Comparison of ENCODE assay signal across 16 mouse cellular contexts in genomic region chr1:165725039-165725644, GRCm38 (mm10). TPM values are rescaled to one million over a fixed set of nuclear protein-coding genes. Genes with fewer than 3 reads are reported as not detected.
DNase-seq lines count a peak whose midpoint lies in the region; ATAC-seq and TF ChIP-seq lines count a peak whose summit lies in the region.
"Had no signal": no experiment of that assay in that cellular context is flagged by ENCODE, and none has a peak within 500 bp of the region (broad histone marks: within the 10 kb centered on the region; RNA-seq: fewer than 3 reads in every experiment).

No protein-coding gene starts in this region.

- no peaks in the 10 kb centered on the region for H3K36me3 ChIP-seq in forebrain, embryonic 10.5 days (replicated peaks)
- no peaks in the 10 kb centered on the region for H3K36me3 ChIP-seq in forebrain, embryonic 13.5 days (ENCODE audit: poor library complexity, severe bottlenecking)
- H3K36me3 ChIP-seq in heart, embryonic 15.5 days, result no peaks in the 10 kb centered on the region
- H3K36me3 ChIP-seq in kidney, postnatal 0 days (ENCODE audit: insufficient read depth, low read length), result no peaks in the 10 kb centered on the region
- H3K36me3 ChIP-seq in neural tube, embryonic 13.5 days, result no peaks in the 10 kb centered on the region
- H3K36me3 ChIP-seq: hindbrain, embryonic 15.5 days; neural tube, embryonic 12.5 days had no signal

- H3K9ac ChIP-seq in forebrain, embryonic 13.5 days, result no peak overlapping the region
- no peak overlapping the region for H3K9ac ChIP-seq in heart, embryonic 15.5 days
- 0 out of 2 replicates have a peak overlapping the region, but pooled peaks have one; percentile 35 for H3K9ac ChIP-seq in kidney, postnatal 0 days (ENCODE audit: low read depth, low read length)
- H3K9ac ChIP-seq in neural tube, embryonic 13.5 days, result 0 out of 2 replicates have a peak overlapping the region, but pooled peaks have one; percentile 17
- H3K9ac ChIP-seq: hindbrain, embryonic 15.5 days; neural tube, embryonic 12.5 days had no signal

- H3K4me1 ChIP-seq in forebrain, embryonic 10.5 days, result peaks cover 34% of the 10 kb centered on the region
- H3K4me1 ChIP-seq in forebrain, embryonic 13.5 days, result no peaks in the 10 kb centered on the region
- 0 out of 2 replicates have a peak, but pooled peaks cover 7% of the 10 kb centered on the region for H3K4me1 ChIP-seq in heart, embryonic 15.5 days (replicated peaks)
- H3K4me1 ChIP-seq in kidney, postnatal 0 days (replicated peaks; ENCODE audit: insufficient read depth, low read length), result peaks cover 14% of the 10 kb centered on the region
- no peaks in the 10 kb centered on the region for H3K4me1 ChIP-seq in neural tube, embryonic 13.5 days (replicated peaks)
- H3K4me1 ChIP-seq: hindbrain, embryonic 15.5 days; neural tube, embryonic 12.5 days had no signal

- no peak for DNase-seq in forebrain, embryonic 10.5 days (ENCODE audit: extremely low spot score, low spot score)
- DNase-seq in heart, adult 9 months (ENCODE audit: low spot score in 2 of 2), result no peak
- no peak for DNase-seq in kidney, postnatal 0 days (ENCODE audit: low spot score)
- DNase-seq in kidney, postnatal 25 days, result no peak
- no peak for DNase-seq in cerebellum, postnatal 14 days
- DNase-seq: adrenal gland, adult 8-10 months; cerebellum, adult 8-10 months; right cerebral cortex, postnatal 4 days; thymus, adult 2 months had no signal

- WGBS in forebrain, embryonic 10.5 days, result 89% methylated on average over 4 of the region's 4 CpGs
- WGBS in forebrain, embryonic 13.5 days, result 90% methylated on average over 4 of the region's 4 CpGs
- 63% methylated on average over 4 of the region's 4 CpGs for WGBS in heart, embryonic 15.5 days
- WGBS in kidney, postnatal 0 days, result 41% methylated on average over 4 of the region's 4 CpGs
- WGBS in neural tube, embryonic 13.5 days, result 80% methylated on average over 4 of the region's 4 CpGs

- H3K9me3 ChIP-seq in forebrain, embryonic 10.5 days, result no peaks in the 10 kb centered on the region
- H3K9me3 ChIP-seq in forebrain, embryonic 13.5 days (replicated peaks), result no peaks in the 10 kb centered on the region
- no peaks in the 10 kb centered on the region for H3K9me3 ChIP-seq in heart, embryonic 15.5 days (replicated peaks)
- H3K9me3 ChIP-seq in kidney, postnatal 0 days (replicated peaks; ENCODE audit: low read length), result no peaks in the 10 kb centered on the region
- no peaks in the 10 kb centered on the region for H3K9me3 ChIP-seq in neural tube, embryonic 13.5 days
- H3K9me3 ChIP-seq: hindbrain, embryonic 15.5 days; neural tube, embryonic 12.5 days had no signal

- peak overlapping the region; percentile 44 for H3K27ac ChIP-seq in forebrain, embryonic 10.5 days
- H3K27ac ChIP-seq in forebrain, embryonic 13.5 days, result no peak overlapping the region
- peak overlapping the region; percentile 27; the same call in 1 of the 2 replicates for H3K27ac ChIP-seq in heart, embryonic 15.5 days
- H3K27ac ChIP-seq in kidney, postnatal 0 days, result peak overlapping the region; percentile 89
- H3K27ac ChIP-seq in neural tube, embryonic 13.5 days (replicated peaks), result peak overlapping the region; percentile 42; the same call in 1 of the 2 replicates
- H3K27ac ChIP-seq: hindbrain, embryonic 15.5 days; neural tube, embryonic 12.5 days had no signal

- H3K4me2 ChIP-seq in forebrain, embryonic 13.5 days, result no peak overlapping the region
- H3K4me2 ChIP-seq in heart, embryonic 15.5 days, result no peak overlapping the region
- peak overlapping the region; percentile 8; the same call in 1 of the 2 replicates for H3K4me2 ChIP-seq in kidney, postnatal 0 days (ENCODE audit: low read length)
- no peak overlapping the region for H3K4me2 ChIP-seq in neural tube, embryonic 13.5 days
- H3K4me2 ChIP-seq: hindbrain, embryonic 15.5 days; neural tube, embryonic 12.5 days had no signal

- no peak overlapping the region for H3K4me3 ChIP-seq in forebrain, embryonic 10.5 days
- H3K4me3 ChIP-seq in forebrain, embryonic 13.5 days, result no peak overlapping the region
- H3K4me3 ChIP-seq in heart, embryonic 15.5 days, result no peak overlapping the region
- H3K4me3 ChIP-seq in kidney, postnatal 0 days (replicated peaks; ENCODE audit: low read depth, low read length), result no peak overlapping the region
- no peak overlapping the region for H3K4me3 ChIP-seq in neural tube, embryonic 13.5 days
- H3K4me3 ChIP-seq: hindbrain, embryonic 15.5 days; neural tube, embryonic 12.5 days had no signal

- no peak for TF ChIP-seq CTCF in kidney, postnatal 0 days (IDR thresholded peaks at IDR 0.05; ENCODE audit: low read depth)

- ATAC-seq in forebrain, embryonic 13.5 days, result no peak
- ATAC-seq in heart, embryonic 15.5 days (replicated peaks; ENCODE audit: insufficient number of reproducible peaks, insufficient read depth, low FRiP score, low read depth), result no peak
- ATAC-seq in kidney, postnatal 0 days (replicated peaks; ENCODE audit: low FRiP score, low read depth), result no peak
- ATAC-seq in neural tube, embryonic 13.5 days (ENCODE audit: low read depth), result no peak
- ATAC-seq: forebrain, embryonic 14.5 days; midbrain, embryonic 16.5 days had no signal

- H3K27me3 ChIP-seq in forebrain, embryonic 10.5 days (ENCODE audit: poor library complexity, severe bottlenecking), result no peaks in the 10 kb centered on the region
- H3K27me3 ChIP-seq in forebrain, embryonic 13.5 days, result no peaks in the 10 kb centered on the region
- H3K27me3 ChIP-seq in heart, embryonic 15.5 days, result no peaks in the 10 kb centered on the region
- H3K27me3 ChIP-seq in kidney, postnatal 0 days (ENCODE audit: insufficient read depth, low read length), result no peaks in the 10 kb centered on the region
- no peaks in the 10 kb centered on the region for H3K27me3 ChIP-seq in neural tube, embryonic 13.5 days
- H3K27me3 ChIP-seq: hindbrain, embryonic 15.5 days; neural tube, embryonic 12.5 days had no signal

RNA-seq across cellular contexts. Expression of gene Rcsd1, which starts 15.6 kb away (rescaled TPM):
- polyA plus RNA-seq in forebrain, embryonic 10.5 days (2016; fragmentation: Nextera tagmentation; extraction: Ambion mirVana), result 8.3 and 8.4 TPM in 2 replicates
- 6.5 and 7.0 TPM in 2 replicates for polyA plus RNA-seq in forebrain, embryonic 13.5 days (2015; fragmentation: Nextera tagmentation; extraction: Ambion mirVana)
- 90.4 and 98.4 TPM in 2 replicates for polyA plus RNA-seq in heart, embryonic 15.5 days (2015; fragmentation: Nextera tagmentation; extraction: Ambion mirVana)
- 53.7 and 57.5 TPM in 2 replicates for polyA plus RNA-seq in kidney, postnatal 0 days (2015; fragmentation: Nextera tagmentation; extraction: Ambion mirVana)
- 12.4 and 13.5 TPM in 2 replicates for polyA plus RNA-seq in neural tube, embryonic 13.5 days (2015; fragmentation: Nextera tagmentation; extraction: Ambion mirVana)

RNA-seq across cellular contexts. Expression of gene Creg1, which starts 38.4 kb away (rescaled TPM):
- 33.7 and 34.3 TPM in 2 replicates for polyA plus RNA-seq in forebrain, embryonic 10.5 days (2016; fragmentation: Nextera tagmentation; extraction: Ambion mirVana)
- 21.2 and 21.5 TPM in 2 replicates for polyA plus RNA-seq in forebrain, embryonic 13.5 days (2015; fragmentation: Nextera tagmentation; extraction: Ambion mirVana)
- polyA plus RNA-seq in heart, embryonic 15.5 days (2015; fragmentation: Nextera tagmentation; extraction: Ambion mirVana), result 69.9 and 75.6 TPM in 2 replicates
- polyA plus RNA-seq in kidney, postnatal 0 days (2015; fragmentation: Nextera tagmentation; extraction: Ambion mirVana), result 89.9 and 90.2 TPM in 2 replicates
- 32.9 and 37.0 TPM in 2 replicates for polyA plus RNA-seq in neural tube, embryonic 13.5 days (2015; fragmentation: Nextera tagmentation; extraction: Ambion mirVana)

Comparison
In these comparisons a context has a peak if more than half of its experiments do, and no peak if none do; other contexts are left out.
1. H3K9ac ChIP-seq: peak in kidney, postnatal 0 days (single experiment) and neural tube, embryonic 13.5 days (single experiment); none in forebrain, embryonic 13.5 days (single experiment) and heart, embryonic 15.5 days (single experiment).